Mouse (Mus musculus) olfactory bulb, adult 2 months (tissue): ENCODE data around the gene Styxl1. TPM values are rescaled to one million over a fixed set of nuclear protein-coding genes. Genes with fewer than 3 reads are reported as not detected.

ENCODE experiments used
- H3K27ac ChIP-seq: fragments of 200-500 bp; 2 replicates; pipeline ENCODE4 v1.5.1; 2012; ENCODE audit warnings: low read depth, low read length; ENCODE audit not compliant: insufficient read depth
- H3K4me1 ChIP-seq: fragments of 200-500 bp; 2 replicates; pipeline ENCODE4 v1.6.1; 2012; ENCODE audit warnings: low read length; ENCODE audit not compliant: control insufficient read depth, insufficient read depth
- H3K4me3 ChIP-seq: fragments of 200-500 bp; 2 replicates; pipeline ENCODE4 v1.5.1; 2012; ENCODE audit warnings: mild to moderate bottlenecking, low read depth, low read length, moderate library complexity; ENCODE audit not compliant: insufficient read depth
- CTCF ChIP-seq: fragments of 200-500 bp; IDR thresholded peaks from 2 replicates; pipeline ENCODE4 v1.5.1; 2012; ENCODE audit warnings: low read depth, mild to moderate bottlenecking, low read length, moderate library complexity; ENCODE audit not compliant: insufficient read depth
- POLR2A ChIP-seq: fragments of 200-500 bp; IDR thresholded peaks from 2 replicates; pipeline ENCODE4 v1.6.1; 2012; ENCODE audit warnings: mild to moderate bottlenecking, low read depth, low read length, moderate library complexity; ENCODE audit not compliant: insufficient read depth
- WGBS: fragments of 180-500 bp; shearing (Covaris S2); methylation state at CpG from one replicate; pipeline ENCODE4 v1.1.7; 2018; 5-methylcytosine and 5-hydroxymethylcytosine counted together
- polyA plus RNA-seq: library from polyadenylated mRNA; stranded (reverse); fragments of >200 nt; gene quantifications from 2 replicates; pipeline ENCODE4 v1.2.4, GENCODE M21; 2012; ENCODE audit warnings: low replicate concordance; ENCODE audit not compliant: missing spikeins, insufficient read depth, insufficient read length

Gene Styxl1
- polyA plus RNA-seq, 1 experiment = not detected

GRCm38 (mm10) chr5:135780331-135780730 lies 2.1 kb upstream of the Styxl1 start:
- no peak overlapping the region for H3K27ac ChIP-seq
- 52% methylated on average over 8 of the region's 8 CpGs for WGBS
- TF ChIP-seq POLR2A (no peak), CTCF (no peak)
- peaks cover 11% of the 10 kb centered on the region; the same call in 1 of the 2 replicates for H3K4me1 ChIP-seq
- H3K4me3 ChIP-seq = no peak overlapping the region; the same call in 1 of the 2 replicates

GRCm38 (mm10) chr5:135778471-135779445 lies 573 bp upstream of the Styxl1 start, which contains the start of gene Mdh2:
TSS of gene Mdh2 (plus strand) at chr5:135778480.
- under 1% methylated on average over 70 of the region's 70 CpGs for WGBS
- H3K4me1 ChIP-seq = peaks cover 11% of the 10 kb centered on the region; the same call in 1 of the 2 replicates
- peak within 1 kb of the TSS; percentile 84 for H3K4me3 ChIP-seq
- peak within 1 kb of the TSS; percentile 92 for H3K27ac ChIP-seq
- TF ChIP-seq POLR2A (peak; percentile 98), CTCF (no peak)

DNA sequence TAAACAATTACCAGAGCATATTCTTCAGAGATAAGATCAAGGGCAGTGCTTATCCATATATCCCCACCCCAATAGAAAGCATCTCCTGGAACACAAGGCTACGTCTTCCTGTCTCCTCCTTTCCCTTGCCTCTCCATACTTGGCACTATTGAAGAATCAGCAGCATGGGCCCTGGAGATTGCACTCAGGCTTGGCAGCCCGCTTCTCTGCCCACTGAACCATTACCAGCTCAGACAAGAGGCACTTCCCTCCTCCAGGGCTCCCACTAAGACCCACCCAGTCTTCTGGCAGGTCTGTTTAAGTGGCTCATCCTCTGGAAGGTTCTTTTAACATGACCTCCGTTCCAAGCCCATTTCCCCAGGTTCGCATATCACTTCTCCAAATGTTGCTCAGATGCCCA lies 1.6 kb downstream of the Styxl1 start:
- WGBS = 90% methylated on average over 4 of the region's 4 CpGs
- Histone ChIP-seq H3K4me3 (no peak overlapping the region), H3K4me1 (peaks cover 11% of the 10 kb centered on the region; the same call in 1 of the 2 replicates), H3K27ac (no peak overlapping the region)
- TF ChIP-seq CTCF = no peak
- TF ChIP-seq POLR2A = no peak

- H3K27ac ChIP-seq = no peak overlapping the region
- whole genome bisulfite sequencing = 76% methylated on average over 3 of the region's 3 CpGs
- TF ChIP-seq POLR2A (no peak), CTCF (no peak)
- no peak overlapping the region for H3K4me3 ChIP-seq
- H3K4me1 ChIP-seq = peaks cover 2% of the 10 kb centered on the region; the same call in 1 of the 2 replicates
Measured at GRCm38 (mm10) chr5:135772519-135772918, 5.7 kb downstream of the Styxl1 start.

GRCm38 (mm10) chr5:135764971-135765370 lies 13.2 kb downstream of the Styxl1 start:
- H3K27ac ChIP-seq = no peak overlapping the region
- H3K4me3 ChIP-seq = no peak overlapping the region
- WGBS = 64% methylated on average over 3 of the region's 3 CpGs
- H3K4me1 ChIP-seq = no peaks in the 10 kb centered on the region
- no peak for TF ChIP-seq CTCF
- no peak for TF ChIP-seq POLR2A

GRCm38 (mm10) chr5:135763526-135763925 lies 14.7 kb downstream of the Styxl1 start:
- Histone ChIP-seq H3K4me3 (no peak overlapping the region), H3K27ac (no peak overlapping the region), H3K4me1 (no peaks in the 10 kb centered on the region)
- under 1% methylated on average over 7 of the region's 7 CpGs for WGBS
- TF ChIP-seq POLR2A (no peak), CTCF (peak; percentile 72; the same call in 1 of the 2 replicates)

DNA sequence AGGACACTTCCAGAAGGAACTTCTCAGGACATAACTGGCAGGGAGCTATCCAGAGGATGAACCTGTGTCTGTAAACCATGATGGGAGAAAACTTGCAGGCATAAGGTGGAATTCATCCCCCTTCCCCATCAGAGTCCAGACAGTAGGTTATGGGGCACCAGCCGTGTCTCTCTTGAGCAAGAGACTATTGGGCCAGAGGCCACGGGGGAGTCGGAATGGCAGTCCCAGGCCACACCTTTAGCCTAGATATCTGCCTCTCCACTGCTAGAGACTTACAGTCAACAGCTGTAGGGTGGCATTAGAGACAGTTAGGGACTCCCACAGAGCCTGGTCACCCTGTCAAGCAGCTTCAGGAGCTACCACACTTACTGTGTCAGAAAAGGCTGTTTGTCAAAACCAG lies 16.3 kb downstream of the Styxl1 start:
- H3K4me1 ChIP-seq = no peaks in the 10 kb centered on the region
- H3K4me3 ChIP-seq = no peak overlapping the region
- H3K27ac ChIP-seq = no peak overlapping the region
- 80% methylated on average over 3 of the region's 3 CpGs for WGBS
- no peak for TF ChIP-seq CTCF
- no peak for TF ChIP-seq POLR2A

DNA sequence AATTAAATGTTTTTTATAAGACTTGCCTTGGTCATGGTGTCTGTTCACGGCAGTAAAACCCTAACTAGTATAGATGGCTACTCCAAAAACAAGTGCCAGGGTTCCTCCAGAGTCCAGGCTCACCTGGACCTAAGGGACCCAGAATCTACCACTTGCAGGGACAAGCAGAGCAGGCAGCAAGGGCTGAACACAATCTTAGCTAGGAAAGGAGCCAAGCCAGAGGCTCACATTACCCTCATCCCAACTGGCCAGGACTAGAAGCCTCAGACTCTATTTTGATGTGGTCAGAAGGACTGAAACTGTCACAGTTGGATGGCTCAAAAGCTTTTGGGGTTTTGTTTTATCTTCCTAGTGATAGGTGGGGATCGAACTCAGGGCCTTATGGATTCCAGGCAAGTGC lies 26.6 kb downstream of the Styxl1 start:
- Histone ChIP-seq H3K27ac (no peak overlapping the region), H3K4me3 (no peak overlapping the region), H3K4me1 (no peaks in the 10 kb centered on the region)
- TF ChIP-seq CTCF (no peak), POLR2A (no peak)
- 74% methylated on average over 2 of the region's 2 CpGs for WGBS

DNA sequence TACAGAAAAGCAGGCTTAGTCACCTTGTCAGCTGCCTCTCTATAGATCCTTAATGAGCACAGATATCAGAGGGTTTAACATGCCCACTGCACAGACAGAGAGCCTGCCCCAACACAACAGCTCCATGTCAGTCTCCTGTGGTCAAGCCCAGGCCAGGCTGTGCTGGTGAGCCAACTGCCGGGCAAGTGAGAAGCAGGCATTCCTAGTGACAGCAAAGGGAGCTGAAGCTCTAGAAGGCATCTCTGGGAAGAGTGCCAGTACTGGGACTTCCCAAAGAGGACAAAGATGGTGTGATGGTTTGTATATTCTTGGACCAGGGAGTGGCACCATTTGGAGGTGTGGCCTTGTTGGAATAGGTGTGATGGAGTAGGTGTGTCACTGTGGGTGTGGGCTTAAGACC lies 27.1 kb downstream of the Styxl1 start:
- H3K4me3 ChIP-seq = no peak overlapping the region
- H3K27ac ChIP-seq = no peak overlapping the region
- no peak for TF ChIP-seq CTCF
- no peak for TF ChIP-seq POLR2A
- 64% methylated on average over 1 of the region's 1 CpGs for WGBS
- no peaks in the 10 kb centered on the region for H3K4me1 ChIP-seq
